In genomic region chr17:6947984-6948768, GRCm38 (mm10) we compare ENCODE assay signal across 7 mouse cellular contexts. TPM values are rescaled to one million over a fixed set of nuclear protein-coding genes. Genes with fewer than 3 reads are reported as not detected.
DNase-seq lines count a peak whose midpoint lies in the region; ATAC-seq and TF ChIP-seq lines count a peak whose summit lies in the region.
"Not testable (repeated sequence)": the region's sequence is repeated elsewhere in the genome, so short reads cannot be mapped to it uniquely, and the experiment has no call there.

Gene Rsph3b (minus strand): TSS chr17:6948682.

- whole genome bisulfite sequencing in embryonic facial prominence, embryonic 14.5 days, result under 1% methylated on average over 28 of the region's 73 CpGs
- under 1% methylated on average over 73 of the region's 73 CpGs for WGBS in heart, adult 2 months
- 1% methylated on average over 73 of the region's 73 CpGs for WGBS in limb, embryonic 12.5 days
- 0% methylated on average over 68 of the region's 73 CpGs for WGBS in midbrain, embryonic 14.5 days

- H3K27me3 ChIP-seq in embryonic facial prominence, embryonic 14.5 days (replicated peaks; ENCODE audit: control insufficient read depth, insufficient read depth, low read length); heart, adult 2 months (ENCODE audit: control insufficient read depth, insufficient read depth, low read length); limb, embryonic 12.5 days; midbrain, embryonic 14.5 days (ENCODE audit: control insufficient read depth, insufficient read depth, low read length): not testable (repeated sequence)

- TF ChIP-seq CTCF in heart, adult 2 months (IDR thresholded peaks at IDR 0.05), result peak; percentile 27

- not testable (repeated sequence) for TF ChIP-seq EP300 in heart, adult 2 months (IDR thresholded peaks at IDR 0.05; ENCODE audit: insufficient read depth, low read depth, low read length)

- H3K79me2 ChIP-seq in heart, adult 2 months (replicated peaks; ENCODE audit: control insufficient read depth, insufficient read depth, low read length), result not testable (repeated sequence)

- 0 out of 2 replicates have a peak, but pooled peaks have one; percentile 28 for TF ChIP-seq POLR2A in heart, adult 2 months (IDR thresholded peaks at IDR 0.05; ENCODE audit: insufficient read depth, low read depth, low read length)

- H3K36me3 ChIP-seq in embryonic facial prominence, embryonic 14.5 days (ENCODE audit: control insufficient read depth, insufficient read depth, low read length); heart, adult 2 months (ENCODE audit: control insufficient read depth, insufficient read depth, low read length); limb, embryonic 12.5 days; midbrain, embryonic 14.5 days (ENCODE audit: control insufficient read depth, insufficient read depth, low read length): not testable (repeated sequence)

- peak within 1 kb of the TSS; percentile 57 for H3K4me2 ChIP-seq in embryonic facial prominence, embryonic 14.5 days (ENCODE audit: low read depth, low read length)
- H3K4me2 ChIP-seq in limb, embryonic 12.5 days, result peak within 1 kb of the TSS; percentile 60
- peak within 1 kb of the TSS; percentile 60 for H3K4me2 ChIP-seq in midbrain, embryonic 14.5 days (ENCODE audit: low read length)

- peak; percentile 89 to 90 for DNase-seq in adrenal gland, postnatal 36 days
- peak; percentile 94 for DNase-seq in embryonic facial prominence, embryonic 14.5 days (ENCODE audit: low spot score)
- peak; percentile 88 to 91 for DNase-seq in heart, adult 2 months
- DNase-seq in kidney, adult 8-10 months, result peak; percentile 86 to 88
- DNase-seq in midbrain, embryonic 14.5 days, result peak; percentile 90
- peak; percentile 76 to 78 for DNase-seq in spleen, adult 18-20 months

- peak within 1 kb of the TSS; percentile 77 for H3K27ac ChIP-seq in embryonic facial prominence, embryonic 14.5 days (replicated peaks; ENCODE audit: low read depth, low read length)
- peak within 1 kb of the TSS; percentile 91 for H3K27ac ChIP-seq in heart, adult 2 months
- H3K27ac ChIP-seq in limb, embryonic 12.5 days, result peak within 1 kb of the TSS; percentile 90
- peak within 1 kb of the TSS; percentile 80 for H3K27ac ChIP-seq in midbrain, embryonic 14.5 days (replicated peaks; ENCODE audit: low read depth, low read length)

- intact Hi-C loops in heart, adult 2 months (cut with DNase I), result not testable (repeated sequence)

- not testable (repeated sequence) for H3K9me3 ChIP-seq in embryonic facial prominence, embryonic 14.5 days (ENCODE audit: control insufficient read depth, low read length); limb, embryonic 12.5 days; midbrain, embryonic 14.5 days (ENCODE audit: control insufficient read depth, low read length)

- not testable (repeated sequence) for H3K4me1 ChIP-seq in embryonic facial prominence, embryonic 14.5 days (ENCODE audit: control insufficient read depth, insufficient read depth, low read length); heart, adult 2 months (ENCODE audit: control insufficient read depth, insufficient read depth, low read length); limb, embryonic 12.5 days (replicated peaks); midbrain, embryonic 14.5 days (ENCODE audit: control insufficient read depth, insufficient read depth, low read length)

- peak within 1 kb of the TSS; percentile 60 for H3K9ac ChIP-seq in embryonic facial prominence, embryonic 14.5 days (ENCODE audit: low read depth, low read length)
- peak within 1 kb of the TSS; percentile 84 for H3K9ac ChIP-seq in heart, adult 2 months (ENCODE audit: low read depth, low read length)
- peak within 1 kb of the TSS; percentile 52; the same call in 1 of the 2 replicates for H3K9ac ChIP-seq in limb, embryonic 12.5 days (replicated peaks)
- peak within 1 kb of the TSS; percentile 54 for H3K9ac ChIP-seq in midbrain, embryonic 14.5 days (replicated peaks; ENCODE audit: low read length)

- ATAC-seq in embryonic facial prominence, embryonic 14.5 days (ENCODE audit: low read depth), result peak; percentile 96
- ATAC-seq in limb, embryonic 12.5 days (ENCODE audit: insufficient number of reproducible peaks, insufficient read depth, low FRiP score, low TSS enrichment, low read depth), result peak; percentile 97
- peak; percentile 96 for ATAC-seq in midbrain, embryonic 14.5 days (ENCODE audit: low FRiP score, low TSS enrichment)

- H3K4me3 ChIP-seq in embryonic facial prominence, embryonic 14.5 days (ENCODE audit: low read depth, low read length), result peak within 1 kb of the TSS; percentile 51
- peak within 1 kb of the TSS; percentile 76 for H3K4me3 ChIP-seq in heart, adult 2 months
- peak within 1 kb of the TSS; percentile 54 for H3K4me3 ChIP-seq in limb, embryonic 12.5 days (replicated peaks)
- H3K4me3 ChIP-seq in midbrain, embryonic 14.5 days (replicated peaks; ENCODE audit: low read depth, low read length), result peak within 1 kb of the TSS; percentile 51

RNA-seq across cellular contexts. Expression of gene Rsph3b, which starts in this region (rescaled TPM):
- 10 to 100 TPM; 38.9 to 47.7 TPM for total RNA-seq in adrenal gland, postnatal 36 days (2021)
- 43.2 and 44.6 TPM in 2 replicates for polyA plus RNA-seq in embryonic facial prominence, embryonic 14.5 days (2014; fragmentation: Nextera tagmentation; extraction: Ambion mirVana)
- 10 to 100 TPM; 47.1 to 56.9 TPM for total RNA-seq in heart, adult 2 months (2021)
- 38.0 and 39.5 TPM in 2 replicates for polyA plus RNA-seq in heart, adult 2 months (2012; rRNA removed)
- 37.7 and 44.0 TPM in 2 replicates for polyA plus RNA-seq in limb, embryonic 12.5 days (2016; fragmentation: Nextera tagmentation; extraction: Ambion mirVana)
- polyA plus RNA-seq in midbrain, embryonic 14.5 days (2014; fragmentation: Nextera tagmentation; extraction: Ambion mirVana), result 53.3 and 55.9 TPM in 2 replicates

Comparison
In these comparisons a context has a peak if more than half of its experiments do, and no peak if none do; other contexts are left out.
1. Peak in every context shown above with its lines: DNase-seq, ATAC-seq, H3K4me3 ChIP-seq and H3K27ac ChIP-seq.